Mouse (Mus musculus): ENCODE data around the gene Nufip2. TPM values are rescaled to one million over a fixed set of nuclear protein-coding genes. Genes with fewer than 3 reads are reported as not detected.

Nufip2 gene
- polyA plus RNA-seq, 1 experiment from 2014 or later = 5.7 TPM

GRCm38 (mm10) chr11:77766351-77767001 lies 80.5 kb downstream of the Nufip2 start:
- H3K4me3 ChIP-seq (ENCODE audit: low read depth, low read length) = peak overlapping the region; percentile 32
- ATAC-seq (ENCODE audit: insufficient number of reproducible peaks, low FRiP score, low TSS enrichment, low read depth) = peak; percentile 23; the same call in 1 of the 2 replicates
- H3K36me3 ChIP-seq (ENCODE audit: control insufficient read depth, insufficient read depth, low read length) = no peaks in the 10 kb centered on the region
- peaks cover 23% of the 10 kb centered on the region for H3K4me1 ChIP-seq (ENCODE audit: control insufficient read depth, insufficient read depth, low read length)
- DNase-seq (ENCODE audit: low spot score) = peak; percentile 70
- peak overlapping the region; percentile 85 for H3K4me2 ChIP-seq (ENCODE audit: low read depth, severe bottlenecking)
- H3K27ac ChIP-seq (replicated peaks; ENCODE audit: low read depth, low read length) = peak overlapping the region; percentile 73; the same call in 1 of the 2 replicates
- WGBS = 2% methylated on average over 33 of the region's 35 CpGs
- no peaks in the 10 kb centered on the region for H3K27me3 ChIP-seq (ENCODE audit: control insufficient read depth, insufficient read depth, low read length)
- no peaks in the 10 kb centered on the region for H3K9me3 ChIP-seq (ENCODE audit: control insufficient read depth, low read length)
- peak overlapping the region; percentile 60 for H3K9ac ChIP-seq (ENCODE audit: low read length)

- no peaks in the 10 kb centered on the region for H3K27me3 ChIP-seq (ENCODE audit: control insufficient read depth, insufficient read depth, low read length)
- no peak overlapping the region for H3K4me3 ChIP-seq (ENCODE audit: low read depth, low read length)
- H3K27ac ChIP-seq (replicated peaks; ENCODE audit: low read depth, low read length) = no peak overlapping the region
- peaks cover 17% of the 10 kb centered on the region for H3K4me1 ChIP-seq (ENCODE audit: control insufficient read depth, insufficient read depth, low read length)
- H3K9ac ChIP-seq (ENCODE audit: low read length) = no peak overlapping the region
- ATAC-seq (ENCODE audit: insufficient number of reproducible peaks, low FRiP score, low TSS enrichment, low read depth) (no peak), DNase-seq (ENCODE audit: low spot score) (no peak)
- WGBS = 77% methylated on average over 4 of the region's 4 CpGs
- no peak overlapping the region for H3K4me2 ChIP-seq (ENCODE audit: low read depth, severe bottlenecking)
- no peaks in the 10 kb centered on the region for H3K9me3 ChIP-seq (ENCODE audit: control insufficient read depth, low read length)
- H3K36me3 ChIP-seq (ENCODE audit: control insufficient read depth, insufficient read depth, low read length) = no peaks in the 10 kb centered on the region
These were observed 83.5 kb downstream of the Nufip2 start for GRCm38 (mm10) chr11:77769496-77769895.

- no peak overlapping the region for H3K4me2 ChIP-seq (ENCODE audit: low read depth, severe bottlenecking)
- H3K9ac ChIP-seq (ENCODE audit: low read length) = no peak overlapping the region
- ATAC-seq (ENCODE audit: insufficient number of reproducible peaks, low FRiP score, low TSS enrichment, low read depth) = no peak
- no peaks in the 10 kb centered on the region for H3K27me3 ChIP-seq (ENCODE audit: control insufficient read depth, insufficient read depth, low read length)
- H3K9me3 ChIP-seq (ENCODE audit: control insufficient read depth, low read length) = no peaks in the 10 kb centered on the region
- H3K4me3 ChIP-seq (ENCODE audit: low read depth, low read length) = no peak overlapping the region
- H3K27ac ChIP-seq (replicated peaks; ENCODE audit: low read depth, low read length) = no peak overlapping the region
- WGBS = 82% methylated on average over 8 of the region's 8 CpGs
- no peak for DNase-seq (ENCODE audit: low spot score)
- H3K36me3 ChIP-seq (ENCODE audit: control insufficient read depth, insufficient read depth, low read length) = no peaks in the 10 kb centered on the region
- H3K4me1 ChIP-seq (ENCODE audit: control insufficient read depth, insufficient read depth, low read length) = peaks cover 10% of the 10 kb centered on the region
These were observed 84.4 kb downstream of the Nufip2 start for GRCm38 (mm10) chr11:77770346-77770745.

- H3K9ac ChIP-seq (ENCODE audit: low read length) = no peak overlapping the region
- no peak overlapping the region for H3K27ac ChIP-seq (replicated peaks; ENCODE audit: low read depth, low read length)
These were observed 86.1 kb downstream of the Nufip2 start for GRCm38 (mm10) chr11:77771879-77772713.

GRCm38 (mm10) chr11:77775701-77776400 lies 89.9 kb downstream of the Nufip2 start:
- ATAC-seq (ENCODE audit: insufficient number of reproducible peaks, low FRiP score, low TSS enrichment, low read depth) (no peak), DNase-seq (ENCODE audit: low spot score) (no peak)
- no peak overlapping the region for H3K4me2 ChIP-seq (ENCODE audit: low read depth, severe bottlenecking)
- H3K36me3 ChIP-seq (ENCODE audit: control insufficient read depth, insufficient read depth, low read length) = peaks cover 7% of the 10 kb centered on the region; the same call in 1 of the 2 replicates
- no peaks in the 10 kb centered on the region for H3K27me3 ChIP-seq (ENCODE audit: control insufficient read depth, insufficient read depth, low read length)
- no peaks in the 10 kb centered on the region for H3K9me3 ChIP-seq (ENCODE audit: control insufficient read depth, low read length)
- H3K4me1 ChIP-seq (ENCODE audit: control insufficient read depth, insufficient read depth, low read length) = no peaks in the 10 kb centered on the region
- no peak overlapping the region for H3K9ac ChIP-seq (ENCODE audit: low read length)
- H3K4me3 ChIP-seq (ENCODE audit: low read depth, low read length) = no peak overlapping the region
- WGBS = 38% methylated on average over 9 of the region's 9 CpGs
- H3K27ac ChIP-seq (replicated peaks; ENCODE audit: low read depth, low read length) = 0 out of 2 replicates have a peak overlapping the region, but pooled peaks have one; percentile 39

More at GRCm38 (mm10) chr11:77771879-77772713, 86.1 kb downstream of the Nufip2 start:
- no peaks in the 10 kb centered on the region for H3K27me3 ChIP-seq (ENCODE audit: control insufficient read depth, insufficient read depth, low read length)
- no peaks in the 10 kb centered on the region for H3K4me1 ChIP-seq (ENCODE audit: control insufficient read depth, insufficient read depth, low read length)
- no peaks in the 10 kb centered on the region for H3K36me3 ChIP-seq (ENCODE audit: control insufficient read depth, insufficient read depth, low read length)
- 72% methylated on average over 8 of the region's 8 CpGs for WGBS
- no peak overlapping the region for H3K4me2 ChIP-seq (ENCODE audit: low read depth, severe bottlenecking)
- no peak for DNase-seq (ENCODE audit: low spot score)
- no peak overlapping the region for H3K4me3 ChIP-seq (ENCODE audit: low read depth, low read length)
- no peaks in the 10 kb centered on the region for H3K9me3 ChIP-seq (ENCODE audit: control insufficient read depth, low read length)
- no peak for ATAC-seq (ENCODE audit: insufficient number of reproducible peaks, low FRiP score, low TSS enrichment, low read depth)

- H3K4me1 ChIP-seq (ENCODE audit: control insufficient read depth, insufficient read depth, low read length) = no peaks in the 10 kb centered on the region
These were observed 91.5 kb downstream of the Nufip2 start for GRCm38 (mm10) chr11:77777436-77777835.

GRCm38 (mm10) chr11:77777937-77778336 lies 92.0 kb downstream of the Nufip2 start:
- 90% methylated on average over 17 of the region's 17 CpGs for WGBS
- H3K4me3 ChIP-seq (ENCODE audit: low read depth, low read length) = no peak overlapping the region
- H3K9me3 ChIP-seq (ENCODE audit: control insufficient read depth, low read length) = no peaks in the 10 kb centered on the region
- DNase-seq (ENCODE audit: low spot score) (no peak), ATAC-seq (ENCODE audit: insufficient number of reproducible peaks, low FRiP score, low TSS enrichment, low read depth) (no peak)
- H3K36me3 ChIP-seq (ENCODE audit: control insufficient read depth, insufficient read depth, low read length) = peaks cover 7% of the 10 kb centered on the region; the same call in 1 of the 2 replicates
- no peak overlapping the region for H3K27ac ChIP-seq (replicated peaks; ENCODE audit: low read depth, low read length)
- no peaks in the 10 kb centered on the region for H3K27me3 ChIP-seq (ENCODE audit: control insufficient read depth, insufficient read depth, low read length)
- H3K4me2 ChIP-seq (ENCODE audit: low read depth, severe bottlenecking) = no peak overlapping the region
- H3K4me1 ChIP-seq (ENCODE audit: control insufficient read depth, insufficient read depth, low read length) = no peaks in the 10 kb centered on the region
- H3K9ac ChIP-seq (ENCODE audit: low read length) = no peak overlapping the region

More at GRCm38 (mm10) chr11:77777436-77777835, 91.5 kb downstream of the Nufip2 start:
- no peak for ATAC-seq (ENCODE audit: insufficient number of reproducible peaks, low FRiP score, low TSS enrichment, low read depth)
- no peak overlapping the region for H3K4me2 ChIP-seq (ENCODE audit: low read depth, severe bottlenecking)
- no peak overlapping the region for H3K9ac ChIP-seq (ENCODE audit: low read length)
- H3K36me3 ChIP-seq (ENCODE audit: control insufficient read depth, insufficient read depth, low read length) = peaks cover 7% of the 10 kb centered on the region; the same call in 1 of the 2 replicates
- no peak overlapping the region for H3K27ac ChIP-seq (replicated peaks; ENCODE audit: low read depth, low read length)
- no peaks in the 10 kb centered on the region for H3K27me3 ChIP-seq (ENCODE audit: control insufficient read depth, insufficient read depth, low read length)
- 91% methylated on average over 17 of the region's 17 CpGs for WGBS
- no peak for DNase-seq (ENCODE audit: low spot score)
- no peak overlapping the region for H3K4me3 ChIP-seq (ENCODE audit: low read depth, low read length)
- H3K9me3 ChIP-seq (ENCODE audit: control insufficient read depth, low read length) = no peaks in the 10 kb centered on the region

GRCm38 (mm10) chr11:77779240-77779639 lies 93.3 kb downstream of the Nufip2 start:
- no peak overlapping the region for H3K4me2 ChIP-seq (ENCODE audit: low read depth, severe bottlenecking)
- no peaks in the 10 kb centered on the region for H3K27me3 ChIP-seq (ENCODE audit: control insufficient read depth, insufficient read depth, low read length)
- no peak for ATAC-seq (ENCODE audit: insufficient number of reproducible peaks, low FRiP score, low TSS enrichment, low read depth)
- no peak overlapping the region for H3K27ac ChIP-seq (replicated peaks; ENCODE audit: low read depth, low read length)
- no peaks in the 10 kb centered on the region for H3K9me3 ChIP-seq (ENCODE audit: control insufficient read depth, low read length)
- H3K36me3 ChIP-seq (ENCODE audit: control insufficient read depth, insufficient read depth, low read length) = peaks cover 7% of the 10 kb centered on the region; the same call in 1 of the 2 replicates
- no peak for DNase-seq (ENCODE audit: low spot score)
- peaks cover 3% of the 10 kb centered on the region; the same call in 1 of the 2 replicates for H3K4me1 ChIP-seq (ENCODE audit: control insufficient read depth, insufficient read depth, low read length)
- no peak overlapping the region for H3K9ac ChIP-seq (ENCODE audit: low read length)
- no peak overlapping the region for H3K4me3 ChIP-seq (ENCODE audit: low read depth, low read length)
- WGBS = 85% methylated on average over 1 of the region's 1 CpGs
